Comparison of ENCODE assay signal across 26 mouse cellular contexts in the genomic region with DNA sequence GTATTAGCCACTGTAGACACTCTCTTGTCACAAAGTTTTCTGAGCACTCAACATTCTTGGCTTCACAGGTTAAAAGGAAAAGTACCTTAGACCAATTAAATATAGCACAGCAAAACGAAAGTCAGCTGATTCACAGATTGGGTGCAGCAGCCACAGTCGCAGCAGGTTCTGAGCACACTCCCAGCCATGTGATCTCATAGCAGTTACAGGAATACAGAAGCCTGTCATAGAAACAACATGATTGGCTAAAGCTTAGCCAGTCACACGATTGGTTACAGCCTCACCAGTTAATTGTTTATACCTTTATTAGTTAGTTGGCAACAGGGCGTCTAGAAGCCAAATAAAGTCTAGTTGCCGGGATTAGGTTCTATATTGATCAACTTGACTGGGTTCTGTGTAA. TPM values are rescaled to one million over a fixed set of nuclear protein-coding genes. Genes with fewer than 3 reads are reported as not detected.
DNase-seq lines count a peak whose midpoint lies in the region; ATAC-seq and TF ChIP-seq lines count a peak whose summit lies in the region.
"Had no signal": no experiment of that assay in that cellular context is flagged by ENCODE, and none has a peak within 500 bp of the region (broad histone marks: within the 10 kb centered on the region; RNA-seq: fewer than 3 reads in every experiment).

No protein-coding gene starts in this region.

- no peak for DNase-seq in heart, postnatal 0 days (ENCODE audit: low spot score)
- peak; percentile 8 to 22 for DNase-seq in kidney, postnatal 36 days
- DNase-seq in T-cell, adult 2 months (ENCODE audit: low spot score) = peak; percentile 20
- DNase-seq in naive thymus-derived CD4-positive, alpha-beta T cell, adult 2 months (ENCODE audit: low read depth) = peak; percentile 29
- no peak for DNase-seq in urinary bladder, postnatal 25 days (ENCODE audit: low spot score)
- no peak for DNase-seq in Muller cell, postnatal 12 days (ENCODE audit: inconsistent ontology term)
- DNase-seq: adrenal gland, postnatal 10 days; cerebellum, adult 2 months; cerebellum, postnatal 25 days; gastrocnemius, adult 2 months; heart, postnatal 14 days; kidney, postnatal 14 days; lung, postnatal 14 days; right cerebral cortex, postnatal 25 days; thymus, postnatal 14 days had no signal

- no peaks in the 10 kb centered on the region for H3K27me3 ChIP-seq in heart, postnatal 0 days (ENCODE audit: control insufficient read depth, insufficient read depth, low read length)
- no peaks in the 10 kb centered on the region for H3K27me3 ChIP-seq in heart, embryonic 12.5 days (replicated peaks)
- H3K27me3 ChIP-seq in kidney, embryonic 15.5 days = no peaks in the 10 kb centered on the region
- H3K27me3 ChIP-seq: embryonic facial prominence, embryonic 13.5 days; forebrain, embryonic 13.5 days; midbrain, embryonic 12.5 days had no signal

- no peaks in the 10 kb centered on the region for H3K9me3 ChIP-seq in heart, postnatal 0 days (replicated peaks; ENCODE audit: control insufficient read depth, low read length)
- H3K9me3 ChIP-seq in heart, embryonic 12.5 days (replicated peaks) = no peaks in the 10 kb centered on the region
- no peaks in the 10 kb centered on the region for H3K9me3 ChIP-seq in kidney, embryonic 15.5 days (replicated peaks)
- H3K9me3 ChIP-seq: embryonic facial prominence, embryonic 13.5 days; forebrain, embryonic 13.5 days; G1E; midbrain, embryonic 12.5 days had no signal

- H3K4me1 ChIP-seq in heart, postnatal 0 days (ENCODE audit: control insufficient read depth, insufficient read depth) = no peaks in the 10 kb centered on the region; the same call in 1 of the 2 replicates
- H3K4me1 ChIP-seq in heart, embryonic 12.5 days (replicated peaks) = peaks cover 9% of the 10 kb centered on the region; the same call in 1 of the 2 replicates
- 0 out of 2 replicates have a peak, but pooled peaks cover 2% of the 10 kb centered on the region for H3K4me1 ChIP-seq in kidney, embryonic 15.5 days
- H3K4me1 ChIP-seq: embryonic facial prominence, embryonic 13.5 days; forebrain, embryonic 13.5 days; midbrain, embryonic 12.5 days had no signal

- no peak for TF ChIP-seq EP300 in heart, postnatal 0 days (IDR thresholded peaks at IDR 0.05; ENCODE audit: low read depth)

- no peak for TF ChIP-seq CTCF in heart, postnatal 0 days (IDR thresholded peaks at IDR 0.05; ENCODE audit: low read depth)

- WGBS in heart, postnatal 0 days = 63% methylated on average over 5 of the region's 5 CpGs
- 78% methylated on average over 5 of the region's 5 CpGs for WGBS in heart, embryonic 12.5 days
- WGBS in kidney, embryonic 15.5 days = 84% methylated on average over 5 of the region's 5 CpGs

- H3K9ac ChIP-seq in heart, postnatal 0 days (replicated peaks; ENCODE audit: low read depth, low read length) = no peak overlapping the region
- no peak overlapping the region for H3K9ac ChIP-seq in heart, embryonic 12.5 days
- H3K9ac ChIP-seq in kidney, embryonic 15.5 days = no peak overlapping the region
- H3K9ac ChIP-seq: embryonic facial prominence, embryonic 13.5 days; forebrain, embryonic 13.5 days; midbrain, embryonic 12.5 days had no signal

- H3K27ac ChIP-seq in heart, postnatal 0 days (ENCODE audit: low read depth) = no peak overlapping the region
- H3K27ac ChIP-seq in heart, embryonic 12.5 days (ENCODE audit: poor library complexity, severe bottlenecking) = no peak overlapping the region
- H3K27ac ChIP-seq in kidney, embryonic 15.5 days = no peak overlapping the region
- H3K27ac ChIP-seq: embryonic facial prominence, embryonic 13.5 days; forebrain, embryonic 13.5 days; gastrocnemius, adult 2 months; left cerebral cortex, adult 2 months; midbrain, embryonic 12.5 days had no signal

- peak; percentile 59 for ATAC-seq in heart, postnatal 0 days (ENCODE audit: insufficient read depth, low read depth)
- no peak for ATAC-seq in heart, embryonic 12.5 days (ENCODE audit: insufficient number of reproducible peaks, low FRiP score)
- ATAC-seq in kidney, embryonic 15.5 days (replicated peaks; ENCODE audit: low FRiP score) = no peak
- ATAC-seq: forebrain, embryonic 13.5 days had no signal

- H3K36me3 ChIP-seq in heart, postnatal 0 days (replicated peaks; ENCODE audit: control insufficient read depth, insufficient read depth, low read length) = no peaks in the 10 kb centered on the region
- H3K36me3 ChIP-seq in heart, embryonic 12.5 days = no peaks in the 10 kb centered on the region
- no peaks in the 10 kb centered on the region for H3K36me3 ChIP-seq in kidney, embryonic 15.5 days
- H3K36me3 ChIP-seq: embryonic facial prominence, embryonic 13.5 days; G1E; midbrain, embryonic 12.5 days had no signal

- H3K4me3 ChIP-seq in heart, postnatal 0 days (ENCODE audit: low read depth, low read length) = no peak overlapping the region
- H3K4me3 ChIP-seq in heart, embryonic 12.5 days = no peak overlapping the region
- H3K4me3 ChIP-seq in kidney, embryonic 15.5 days (replicated peaks) = no peak overlapping the region
- H3K4me3 ChIP-seq: embryonic facial prominence, embryonic 13.5 days; forebrain, embryonic 13.5 days; gastrocnemius, adult 2 months; left cerebral cortex, adult 2 months; midbrain, embryonic 12.5 days had no signal

- H3K4me2 ChIP-seq in heart, postnatal 0 days (ENCODE audit: low read depth, low read length) = no peak overlapping the region
- no peak overlapping the region for H3K4me2 ChIP-seq in heart, embryonic 12.5 days
- H3K4me2 ChIP-seq in kidney, embryonic 15.5 days = no peak overlapping the region
- H3K4me2 ChIP-seq: embryonic facial prominence, embryonic 13.5 days; forebrain, embryonic 13.5 days; heart, embryonic 11.5 days; midbrain, embryonic 12.5 days had no signal

RNA-seq across cellular contexts. Expression of a gene that starts 57.0 kb away (rescaled TPM):
- total RNA-seq in heart, postnatal 0 days (2014; rRNA removed; ENCODE audit: low replicate concordance) = 0.43 and 3.6 TPM in 2 replicates
- 0.73 and 1.0 TPM in 2 replicates for polyA plus RNA-seq in heart, postnatal 0 days (2015; fragmentation: Nextera tagmentation; extraction: Ambion mirVana)
- 0.13 TPM in 1 of 2 replicates, not detected in the other for polyA plus RNA-seq in heart, embryonic 12.5 days (2016; fragmentation: Nextera tagmentation; extraction: Ambion mirVana)
- 2.2 and 2.4 TPM in 2 replicates for polyA plus RNA-seq in kidney, embryonic 15.5 days (2015; fragmentation: Nextera tagmentation; extraction: Ambion mirVana)
- total RNA-seq: megakaryocyte progenitor cell, adult 5-6 weeks had no signal
- polyA plus RNA-seq: embryonic facial prominence, embryonic 13.5 days; G1E; heart, embryonic 11.5 days; hindbrain, embryonic 11.5 days; midbrain, embryonic 12.5 days; neural tube, embryonic 11.5 days had no signal

Comparison
In these comparisons a context has a peak if more than half of its experiments do, and no peak if none do; other contexts are left out.
1. DNase-seq: peak in kidney, postnatal 36 days (2 of 2), T-cell, adult 2 months (single experiment) and naive thymus-derived CD4-positive, alpha-beta T cell, adult 2 months (single experiment); none in heart, postnatal 0 days (single experiment), urinary bladder, postnatal 25 days (single experiment) and Muller cell, postnatal 12 days (single experiment).